Mouse (Mus musculus) inflammation-experienced regulatory T-cells (primary cell): ENCODE results near the gene Cmtm2b. TPM values are rescaled to one million over a fixed set of nuclear protein-coding genes. Genes with fewer than 3 reads are reported as not detected.

Source experiments
- polyA plus RNA-seq, 2 experiments: library from polyadenylated mRNA; unstranded; fragments of 100-300 nt; shearing (Covaris generic); gene quantifications; one replicate each; pipeline ENCODE4 v1.2.1; 2017

The Cmtm2b gene
- polyA plus RNA-seq: 1 to 10 TPM in 1 of 2 experiments, not detected in 1; 3.7 TPM

DNA sequence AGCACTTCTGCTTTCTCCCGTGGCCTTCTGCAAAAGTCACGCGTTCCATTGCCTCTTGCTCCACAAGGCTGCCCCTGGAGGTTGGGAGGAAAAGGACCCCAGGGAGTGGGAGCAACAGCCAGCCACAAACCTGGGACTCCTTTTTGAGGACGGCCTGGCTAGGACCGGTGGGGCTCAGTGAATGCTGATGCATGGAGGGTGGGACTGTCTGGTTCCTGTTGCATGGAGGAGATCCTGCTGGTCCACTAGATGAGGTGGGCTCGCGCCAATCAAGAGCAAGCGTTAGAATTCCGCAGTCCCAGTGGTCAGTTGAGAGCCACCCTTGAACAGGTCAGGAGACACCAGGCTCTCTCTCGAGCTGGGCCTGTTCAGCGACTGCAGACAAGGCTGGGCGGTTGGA is at the start of gene Cmtm2b:
TSS of gene Cmtm2b (plus strand) at position 301 of the 400 bp plus-strand sequence.

DNA sequence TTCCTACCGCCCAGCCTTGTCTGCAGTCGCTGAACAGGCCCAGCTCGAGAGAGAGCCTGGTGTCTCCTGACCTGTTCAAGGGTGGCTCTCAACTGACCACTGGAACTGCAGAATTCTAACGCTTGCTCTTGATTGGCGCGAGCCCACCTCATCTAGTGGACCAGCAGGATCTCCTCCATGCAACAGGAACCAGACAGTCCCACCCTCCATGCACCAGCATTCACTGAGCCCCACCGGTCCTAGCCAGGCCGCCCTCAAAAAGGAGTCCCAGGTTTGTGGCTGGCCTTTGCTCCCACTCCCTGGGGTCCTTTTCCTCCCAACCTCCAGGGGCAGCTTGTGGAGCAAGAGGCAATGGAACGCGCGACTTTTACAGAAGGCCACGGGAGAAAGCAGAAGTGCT is 28.9 kb upstream of the Cmtm2b start, which contains the start of gene Cmtm2a:
TSS of gene Cmtm2a (minus strand) at position 101 of the 400 bp plus-strand sequence.

DNA sequence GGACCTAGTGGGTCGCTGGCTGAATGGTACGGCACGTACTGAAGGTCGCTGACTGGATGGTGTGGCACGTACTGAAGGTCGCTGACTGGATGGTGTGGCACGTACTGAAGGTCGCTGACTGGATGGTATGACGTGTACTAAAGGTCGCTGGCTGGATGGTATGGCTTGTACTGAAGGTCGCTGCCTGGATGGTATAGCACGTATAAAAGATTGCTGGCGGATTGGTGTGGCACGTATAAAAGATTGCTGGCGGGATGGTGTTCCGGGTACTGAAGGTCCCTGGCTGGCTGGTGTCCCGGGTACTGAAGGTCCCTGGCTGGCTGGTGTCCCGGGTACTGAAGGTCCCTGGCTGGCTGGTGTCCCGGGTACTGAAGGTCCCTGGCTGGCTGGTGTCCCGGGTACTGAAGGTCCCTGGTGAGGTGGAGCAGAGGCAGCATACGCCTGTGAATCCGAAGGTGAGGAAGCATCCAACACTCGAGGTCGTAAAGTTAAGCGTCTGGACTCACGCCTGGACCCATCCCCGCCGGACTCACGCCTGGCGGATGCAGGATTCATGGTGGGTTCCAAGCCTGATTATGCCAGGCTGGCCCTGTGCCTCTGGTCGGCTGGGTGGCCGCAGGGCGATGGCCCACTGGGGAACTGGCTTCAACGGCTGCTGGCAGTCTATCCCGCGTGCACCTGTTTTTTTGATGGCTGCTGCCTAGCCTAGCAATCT is 12.4 kb upstream of the Cmtm2b start, which contains the start of the genes Gm45711 and Cmtm1:
TSS of gene Gm45711 (minus strand) at position 641 of the 715 bp plus-strand sequence.
TSS of gene Cmtm1 (minus strand) at position 705 of the 715 bp plus-strand sequence.

DNA sequence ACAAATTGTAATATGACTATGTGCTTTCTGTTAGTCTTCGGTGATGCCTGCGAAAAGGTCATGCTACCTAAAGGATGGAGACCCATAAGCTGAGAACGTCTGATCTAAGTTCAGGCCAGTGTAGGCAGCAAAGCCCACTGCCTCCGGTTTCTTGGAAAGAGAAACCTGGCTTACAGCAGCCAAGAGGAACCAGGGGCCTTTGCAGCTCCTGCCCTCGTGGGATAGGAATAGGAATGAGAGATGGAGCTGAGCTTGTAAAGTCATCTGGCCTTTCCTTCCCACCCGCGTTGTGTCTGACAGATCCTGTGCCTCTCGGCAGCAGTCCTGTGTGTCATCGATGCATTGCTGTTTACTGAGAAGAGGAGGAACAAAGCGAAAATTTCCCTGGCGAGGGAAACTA is 763 bp upstream of the Cmtm2b start, which contains the start of gene Gm11020:
TSS of gene Gm11020 (plus strand) at position 301 of the 400 bp plus-strand sequence.

DNA sequence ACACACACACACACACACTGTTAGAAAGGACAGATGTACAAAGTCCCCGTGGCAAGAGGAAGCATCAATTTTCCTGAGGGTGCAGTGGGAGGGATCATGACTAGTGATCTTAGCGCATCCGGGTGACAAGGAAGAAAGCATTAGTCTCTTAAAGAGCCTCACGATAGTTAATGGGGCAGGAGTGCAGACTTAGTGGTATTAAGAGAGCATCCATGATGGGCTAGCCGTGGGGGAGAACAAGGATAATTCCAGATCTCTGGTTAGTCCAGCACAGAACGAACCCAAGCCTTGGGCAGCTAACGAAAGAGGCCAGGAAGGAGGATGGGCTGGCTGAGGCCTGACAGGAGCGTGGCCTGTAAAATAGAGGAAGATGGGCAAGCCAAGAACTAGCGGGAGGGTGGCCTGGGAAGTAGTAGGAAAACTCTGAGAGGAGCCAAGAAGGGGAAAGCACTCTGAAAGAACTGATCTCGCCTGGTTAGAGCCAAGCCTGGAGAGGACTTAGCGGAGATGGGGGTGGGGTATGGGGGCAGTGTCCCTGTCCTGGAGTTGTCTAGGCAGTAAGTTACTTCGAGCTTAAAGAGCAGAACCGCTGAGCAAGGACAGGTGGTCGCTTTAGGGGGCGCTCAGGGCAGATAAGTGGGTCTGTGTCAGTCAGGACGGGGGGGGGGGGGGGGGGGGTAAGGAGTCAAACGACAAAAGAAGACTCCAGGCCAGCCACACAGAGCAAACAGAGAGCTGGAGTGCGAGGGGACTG is 17.4 kb downstream of the Cmtm2b start, which contains the start of gene Cmtm3:
TSS of gene Cmtm3 (plus strand) at position 182 of the 754 bp plus-strand sequence.

Other genes with a start within 250 kb of the Cmtm2b start
- 1 to 10 TPM in 1 of 2 experiments, under 1 TPM in 1; 0.04 to 1.1 TPM for gene Cdh5, start 220.6 kb upstream of the Cmtm2b start, polyA plus RNA-seq
- gene Bean1, start 151.8 kb upstream of the Cmtm2b start, polyA plus RNA-seq: 1 to 10 TPM in 1 of 2 experiments, under 1 TPM in 1; 0.07 to 2.2 TPM
- gene Tk2, start 73.7 kb upstream of the Cmtm2b start, polyA plus RNA-seq: 100 to 1,000 TPM in 1 of 2 experiments, 10 to 100 TPM in 1; 95.5 to 107 TPM
- gene Cklf, start 71.4 kb upstream of the Cmtm2b start, polyA plus RNA-seq: 100 to 1,000 TPM; 106 to 127 TPM
- gene Cmtm2a, start 29.0 kb upstream of the Cmtm2b start, polyA plus RNA-seq: under 1 TPM in 1 of 2 experiments, not detected in 1; 0.84 TPM
- gene Gm45711, start 12.1 kb upstream of the Cmtm2b start, polyA plus RNA-seq: not detected
- under 1 TPM in 1 of 2 experiments, not detected in 1; 0.62 TPM for gene Cmtm1, start 12.1 kb upstream of the Cmtm2b start, polyA plus RNA-seq
- gene Gm11020, start 663 bp upstream of the Cmtm2b start, polyA plus RNA-seq: 1 to 10 TPM in 1 of 2 experiments, not detected in 1; 4.4 TPM
- gene Cmtm3, start 17.2 kb downstream of the Cmtm2b start, polyA plus RNA-seq: 10 to 100 TPM; 14.5 to 30.9 TPM
- gene Cmtm4, start 73.6 kb downstream of the Cmtm2b start, polyA plus RNA-seq: under 1 TPM; 0.31 to 0.66 TPM
- 10 to 100 TPM; 34.4 to 35.5 TPM for gene Dync1li2, start 120.8 kb downstream of the Cmtm2b start, polyA plus RNA-seq
- under 1 TPM; 0.13 to 0.47 TPM for gene Terb1, start 187.7 kb downstream of the Cmtm2b start, polyA plus RNA-seq
- gene Nae1, start 212.4 kb downstream of the Cmtm2b start, polyA plus RNA-seq: 100 to 1,000 TPM in 1 of 2 experiments, 10 to 100 TPM in 1; 84.9 to 115 TPM
- 1 to 10 TPM; 1.2 to 3.4 TPM for gene Car7, start 212.5 kb downstream of the Cmtm2b start, polyA plus RNA-seq